Mouse (Mus musculus) A20 (cell line): ENCODE data around the gene Defb18.
"Not testable (repeated sequence)": the region's sequence is repeated elsewhere in the genome, so short reads cannot be mapped to it uniquely, and the experiment has no call there.

Experiments
- DNase-seq: peaks from one replicate; pipeline ENCODE4 v3.0.0-alpha.2; 2011; ENCODE audit warnings: low read depth, low spot score

Gene Defb18

DNA sequence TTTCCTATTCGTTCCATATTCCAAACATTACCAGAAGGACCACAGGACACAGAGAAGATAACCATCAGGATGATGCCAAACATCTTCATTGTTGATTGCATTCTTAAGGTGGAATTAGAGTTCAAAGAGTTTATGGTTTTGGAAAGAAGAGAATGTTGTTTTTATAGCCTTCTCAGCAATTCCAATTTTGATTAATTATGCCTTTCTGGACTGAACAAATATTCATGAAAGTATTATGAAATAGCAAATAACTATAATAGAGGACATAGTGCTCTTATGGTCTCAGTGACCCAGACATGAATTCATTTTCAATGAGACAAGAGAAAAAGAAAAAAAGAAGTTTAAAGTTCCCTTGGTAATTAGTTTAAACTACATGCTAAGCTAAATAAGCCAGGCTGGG is at the start of gene Defb18:
Defb18 (minus strand) TSS at position 101 of the 400 bp plus-strand sequence.
- DNase-seq = no peak

DNA sequence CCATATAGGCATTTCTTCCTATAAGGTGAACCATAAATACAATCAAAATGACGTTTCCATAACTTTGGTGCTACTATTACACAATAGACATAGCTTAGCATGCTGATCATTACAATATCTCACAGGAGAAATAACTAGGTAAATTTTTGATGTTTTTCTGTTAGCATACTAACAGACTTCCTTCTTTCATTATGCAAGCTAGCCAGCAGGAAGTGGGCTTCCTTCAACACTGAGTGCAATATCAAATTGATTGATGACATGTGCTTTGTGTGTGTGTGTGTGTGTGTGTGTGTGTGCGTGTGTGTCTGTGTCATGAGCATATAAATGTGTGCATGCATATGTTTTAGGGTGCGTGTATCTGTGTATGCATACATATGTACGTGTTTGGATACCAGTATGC is 33.9 kb upstream of the Defb18 start:
- no peak for DNase-seq

DNA sequence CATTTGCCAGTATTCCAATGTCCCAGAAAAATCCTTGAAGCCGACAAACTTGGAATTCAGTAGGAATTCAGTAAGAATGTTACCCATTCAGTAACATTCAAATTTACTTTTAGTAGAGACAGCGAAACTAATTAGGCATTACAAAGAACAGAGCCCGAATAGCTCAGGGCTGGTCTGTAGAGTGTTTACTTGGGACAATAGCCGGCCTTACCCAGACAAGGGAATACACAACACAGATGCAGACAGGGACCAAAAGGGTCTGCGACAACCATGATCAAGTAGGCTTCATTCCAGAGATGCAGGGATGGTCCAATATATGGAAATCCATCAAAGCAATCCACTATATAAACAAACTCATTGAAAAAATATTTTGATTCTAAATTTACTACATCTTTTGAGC is 31.6 kb upstream of the Defb18 start:
- no peak for DNase-seq

DNA sequence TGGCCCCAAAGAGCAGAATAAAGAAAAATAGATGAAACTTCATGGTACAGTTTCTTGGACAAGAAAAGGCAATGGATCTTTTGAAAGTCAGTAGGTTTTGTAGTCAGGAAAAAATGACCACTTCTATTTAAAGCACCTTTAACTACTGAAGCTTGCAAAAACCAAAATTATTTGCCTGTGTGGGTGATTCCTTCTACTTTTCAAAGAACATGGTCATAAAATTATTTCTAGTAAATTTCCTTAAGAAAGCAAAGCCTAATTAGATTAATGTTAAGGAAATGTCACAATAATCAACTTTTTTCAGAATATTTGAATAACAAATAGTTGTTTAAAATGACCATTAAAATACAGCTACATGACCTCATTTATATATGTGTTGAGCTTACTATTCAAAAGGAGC is 27.8 kb upstream of the Defb18 start, which contains the start of gene Defb41:
Defb41 (minus strand) TSS at position 101 of the 400 bp plus-strand sequence.
- no peak for DNase-seq

DNA sequence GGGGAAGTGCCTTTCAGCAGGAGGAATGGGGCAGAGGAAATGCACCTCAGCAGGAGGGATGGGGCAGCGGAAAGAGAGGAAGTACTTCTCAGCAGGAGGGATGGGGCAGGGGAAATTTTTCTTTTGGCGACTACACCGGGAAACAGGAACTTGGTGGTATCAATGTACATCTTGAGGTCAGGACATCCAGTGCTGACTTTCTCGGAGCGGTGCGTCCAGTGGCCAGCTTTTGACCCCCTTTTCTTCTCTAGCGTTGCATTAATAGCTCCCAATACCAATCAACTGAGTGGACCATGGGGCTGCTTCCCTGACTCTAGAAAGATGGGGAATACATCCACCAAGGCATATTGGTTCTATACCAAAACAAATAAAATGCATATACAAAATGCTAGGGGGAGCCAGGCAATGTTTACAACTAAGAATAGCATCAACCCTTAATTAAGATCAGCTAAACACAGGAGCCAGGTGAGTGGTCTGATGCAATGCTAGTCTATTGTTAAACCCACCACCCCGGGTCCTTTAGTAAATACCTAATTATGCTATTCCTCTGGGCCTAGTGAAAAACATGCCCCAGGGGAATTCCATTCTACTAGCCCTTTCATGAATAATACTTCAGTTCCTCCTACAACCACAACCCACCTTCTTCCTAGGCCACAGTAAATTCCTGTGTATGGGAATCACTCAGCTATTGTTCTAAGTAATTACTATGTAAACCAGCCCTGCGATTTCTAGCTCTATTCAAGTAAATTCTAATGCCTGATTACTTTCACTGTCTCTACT is 8.7 kb upstream of the Defb18 start:
- not testable (repeated sequence) for DNase-seq

DNA sequence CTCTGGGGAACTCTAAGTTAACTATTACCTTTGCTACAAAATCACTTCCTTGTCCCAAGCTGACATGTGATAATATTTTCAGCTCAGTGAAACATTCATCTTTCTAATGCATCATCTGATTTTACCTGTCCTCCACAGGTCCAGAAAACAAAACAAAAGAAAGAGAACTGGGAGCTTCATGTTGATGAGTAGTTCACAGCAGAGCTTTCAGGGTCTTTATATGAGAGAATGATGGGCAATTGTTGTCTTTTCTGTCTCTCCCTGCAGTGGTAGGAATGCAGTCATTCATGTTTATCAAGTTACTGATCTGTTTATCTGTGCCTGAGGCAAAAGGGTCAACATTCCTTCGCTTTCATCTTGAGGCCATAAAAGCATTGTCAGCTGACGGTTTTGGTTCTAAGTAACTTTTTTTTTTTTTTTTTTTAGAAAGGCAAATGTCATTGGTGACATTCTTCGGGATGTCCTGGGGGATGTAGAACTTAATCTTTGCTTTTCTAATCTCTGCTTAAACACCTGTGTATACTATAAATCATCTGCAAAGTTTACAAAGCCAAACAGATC is 13.8 kb downstream of the Defb18 start:
- DNase-seq = no peak

DNA sequence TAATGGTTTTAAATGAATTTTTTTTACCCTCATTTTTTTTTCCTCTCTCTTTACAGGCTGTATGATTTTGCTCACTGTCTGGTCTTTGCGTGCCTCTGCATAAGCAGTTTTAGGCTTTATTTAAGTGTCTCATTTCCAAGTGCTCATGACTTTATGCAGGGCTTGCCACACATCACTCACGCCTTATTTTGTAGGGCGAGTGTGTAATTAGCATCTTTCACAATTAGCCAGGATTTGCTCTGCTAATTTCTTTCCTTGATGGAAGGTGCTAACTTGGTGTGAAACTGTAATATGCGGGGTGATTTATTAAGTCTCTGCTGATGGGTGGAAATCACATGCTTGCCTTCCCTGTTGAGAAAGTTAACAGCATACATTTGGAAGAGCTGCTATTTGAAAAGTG is 45.5 kb downstream of the Defb18 start:
- no peak for DNase-seq

DNA sequence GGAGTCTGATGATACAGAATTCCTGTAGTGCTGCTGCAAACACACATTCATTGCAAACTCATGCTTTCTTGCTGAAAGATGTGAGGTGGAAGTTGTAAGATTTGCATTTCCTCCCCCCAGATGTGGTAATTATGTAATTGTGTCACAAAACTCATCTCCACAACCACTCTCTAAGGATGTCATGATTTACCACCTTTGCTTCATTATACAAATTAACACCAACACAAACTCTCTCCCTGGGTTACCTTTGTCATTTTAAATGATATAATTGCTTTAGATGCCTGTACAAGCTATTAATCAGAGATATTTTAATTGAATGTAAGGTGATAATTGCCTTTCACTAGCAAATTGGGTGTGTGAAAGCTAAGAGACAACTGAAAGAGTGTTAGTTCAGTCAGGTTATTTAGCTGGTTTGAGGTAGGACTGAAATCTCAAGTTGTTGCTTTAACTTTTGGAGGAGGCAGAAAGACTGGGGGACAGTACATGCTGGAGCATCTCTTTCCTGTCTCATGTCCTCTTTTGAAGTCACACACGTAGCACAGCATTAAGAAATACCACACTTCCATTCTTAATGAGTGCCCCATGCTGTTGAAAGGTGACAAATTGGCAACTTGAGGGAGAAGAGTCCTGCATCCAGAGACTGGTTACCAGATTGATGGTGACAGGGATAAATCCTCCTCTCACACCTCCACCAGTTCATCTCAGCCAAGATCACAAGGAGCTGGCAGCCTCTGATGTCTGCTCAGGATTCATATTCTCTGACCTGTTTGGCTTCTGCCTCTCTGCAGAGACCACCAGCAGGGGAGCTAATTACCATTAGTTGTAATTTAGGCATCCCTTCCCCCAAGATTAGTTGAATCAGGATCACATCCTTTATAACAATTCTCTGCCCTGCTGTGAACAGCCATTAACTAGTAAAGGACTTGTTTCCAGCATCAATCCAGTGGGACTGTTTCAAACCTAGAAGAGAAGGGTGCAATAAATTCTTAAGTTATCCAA is 46.2 kb downstream of the Defb18 start:
- no peak for DNase-seq
